Mouse (Mus musculus) thymus, adult 2 months (tissue): Measurements from ENCODE around the gene Cbfa2t2. TPM values are rescaled to one million over a fixed set of nuclear protein-coding genes. Genes with fewer than 3 reads are reported as not detected.

Source experiments
- DNase-seq: peaks from one replicate; pipeline ENCODE4 v3.0.0; 2021
- H3K27ac ChIP-seq: fragments of 200-500 bp; 2 replicates; pipeline ENCODE4 v1.5.1; 2012; ENCODE audit warnings: low read length, control low read depth; ENCODE audit not compliant: control insufficient read depth, insufficient read depth
- H3K27me3 ChIP-seq: fragments of 200-500 bp; 2 replicates; pipeline ENCODE4 v1.6.1; 2012; ENCODE audit warnings: mild to moderate bottlenecking, low read length, moderate library complexity, mixed read lengths; ENCODE audit not compliant: control insufficient read depth, insufficient read depth
- H3K36me3 ChIP-seq: fragments of 200-500 bp; 2 replicates; pipeline ENCODE4 v1.6.1; 2012; ENCODE audit warnings: mild to moderate bottlenecking, low read length, moderate library complexity; ENCODE audit not compliant: control insufficient read depth, insufficient read depth
- H3K4me1 ChIP-seq: fragments of 200-500 bp; replicated peaks from 2 replicates; pipeline ENCODE4 v1.6.1; 2012; ENCODE audit warnings: low read length; ENCODE audit not compliant: control insufficient read depth, insufficient read depth
- H3K4me3 ChIP-seq: fragments of 200-500 bp; 2 replicates; pipeline ENCODE4 v1.5.1; 2012; ENCODE audit warnings: mild to moderate bottlenecking, low read length, control low read depth, moderate library complexity; ENCODE audit not compliant: control insufficient read depth, insufficient read depth
- CTCF ChIP-seq: fragments of 200-500 bp; IDR thresholded peaks from 2 replicates; pipeline ENCODE4 v1.5.1; 2012; ENCODE audit warnings: mild to moderate bottlenecking, control low read depth, low read length, moderate library complexity, borderline replicate concordance; ENCODE audit not compliant: control insufficient read depth, poor library complexity, insufficient read depth; ENCODE audit errors: extremely low read depth
- POLR2A ChIP-seq: fragments of 200-500 bp; IDR thresholded peaks from 2 replicates; pipeline ENCODE4 v1.6.1; 2012; ENCODE audit warnings: mild to moderate bottlenecking, low read length, control low read depth, moderate library complexity; ENCODE audit not compliant: control insufficient read depth, poor library complexity, insufficient read depth; ENCODE audit errors: extremely low read depth
- WGBS: fragments of 180-500 bp; shearing (Covaris S2); methylation state at CpG from one replicate; pipeline ENCODE4 v1.1.7; 2018; 5-methylcytosine and 5-hydroxymethylcytosine counted together
- polyA plus RNA-seq: library from polyadenylated mRNA; depleted of rRNA; stranded (reverse); fragments of >200 nt; gene quantifications from 2 replicates; pipeline ENCODE4 v1.2.3, GENCODE M21; 2012

Cbfa2t2 gene
- polyA plus RNA-seq, 1 experiment = 27.6 TPM

DNA sequence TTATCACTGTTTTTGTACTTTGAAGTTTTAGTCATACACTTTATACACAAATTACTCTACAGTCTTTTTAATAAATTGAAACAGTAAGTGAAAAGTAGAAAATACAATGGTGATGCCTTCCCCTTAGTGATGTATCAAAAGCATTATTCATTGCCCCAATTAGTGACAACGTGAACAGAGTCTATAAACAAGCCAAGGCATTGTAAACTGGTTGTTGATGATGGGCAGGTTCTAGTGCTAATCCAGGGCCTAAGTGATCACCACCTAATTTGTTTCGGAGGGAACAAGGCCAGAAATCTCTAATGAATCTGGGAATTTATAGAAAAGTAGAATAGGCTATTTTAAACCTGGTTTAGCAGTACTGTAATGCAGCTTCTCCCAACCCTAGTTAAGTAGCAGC, 70.8 kb downstream of the Cbfa2t2 start:
- TF ChIP-seq CTCF (no peak), POLR2A (no peak)
- no peak overlapping the region for H3K27ac ChIP-seq
- H3K36me3 ChIP-seq = peaks cover 25% of the 10 kb centered on the region; the same call in 1 of the 2 replicates
- no peak for DNase-seq
- 96% methylated on average over 2 of the region's 2 CpGs for WGBS
- no peaks in the 10 kb centered on the region for H3K4me1 ChIP-seq
- no peaks in the 10 kb centered on the region for H3K27me3 ChIP-seq
- H3K4me3 ChIP-seq = no peak overlapping the region

DNA sequence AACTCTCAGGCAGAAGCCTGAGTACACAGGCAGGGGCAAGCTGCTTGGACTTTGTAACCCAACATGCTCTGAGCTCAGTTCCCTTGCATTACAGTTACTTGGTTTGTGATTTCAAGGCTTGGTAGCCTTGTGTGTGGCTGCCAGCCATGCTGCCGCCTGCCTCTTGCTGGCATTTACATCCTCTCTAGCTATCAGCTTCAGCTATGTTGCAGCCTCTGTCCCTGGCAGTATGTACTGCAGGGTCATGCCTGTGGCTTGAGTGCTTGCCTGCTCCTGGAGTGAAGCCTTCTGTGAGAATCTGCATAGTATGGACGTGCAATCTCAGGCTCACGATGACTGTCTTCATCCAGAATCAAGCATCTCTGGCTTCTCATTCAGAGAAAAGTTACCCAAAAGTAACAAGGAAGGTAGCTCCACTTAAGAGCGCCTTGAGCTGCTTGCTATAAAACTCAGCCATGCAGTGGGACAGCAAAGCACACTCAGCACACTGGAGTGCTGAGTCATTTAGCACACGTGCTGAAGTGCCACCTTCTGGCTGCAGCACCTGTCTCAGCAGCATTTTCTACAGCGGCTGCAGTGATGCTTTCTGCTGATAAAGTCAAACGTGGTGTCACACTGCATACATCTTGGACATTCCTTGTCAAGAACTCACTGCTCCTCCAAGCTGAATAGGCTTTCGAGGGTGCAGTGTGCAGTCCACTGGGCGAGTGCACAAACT, 71.4 kb downstream of the Cbfa2t2 start:
- Histone ChIP-seq H3K27me3 (no peaks in the 10 kb centered on the region), H3K4me3 (no peak overlapping the region), H3K36me3 (peaks cover 25% of the 10 kb centered on the region; the same call in 1 of the 2 replicates), H3K27ac (no peak overlapping the region), H3K4me1 (no peaks in the 10 kb centered on the region)
- WGBS = 72% methylated on average over 9 of the region's 9 CpGs
- no peak for TF ChIP-seq CTCF
- no peak for TF ChIP-seq POLR2A
- DNase-seq = peak; percentile 6

DNA sequence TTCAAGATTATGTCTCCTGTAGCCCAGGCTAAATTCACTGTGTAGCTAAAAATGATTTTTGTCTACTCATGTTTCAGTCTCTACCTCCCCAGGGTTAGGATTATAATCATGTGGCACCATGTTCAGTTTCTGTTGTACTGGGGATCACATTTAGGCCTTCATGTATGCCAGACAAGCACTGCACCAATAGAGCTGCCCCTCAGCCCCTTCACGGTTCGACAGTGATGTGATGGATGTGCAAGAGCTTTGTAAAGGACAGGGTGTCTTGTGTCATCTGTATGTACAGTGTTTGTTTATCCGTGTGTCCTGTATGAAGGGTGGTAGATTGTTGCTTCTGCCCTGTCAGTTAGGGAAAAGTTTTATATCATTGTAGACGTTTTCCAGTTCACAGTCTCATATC, 72.2 kb downstream of the Cbfa2t2 start:
- H3K27ac ChIP-seq = no peak overlapping the region
- DNase-seq = no peak
- TF ChIP-seq POLR2A = no peak
- no peak overlapping the region for H3K4me3 ChIP-seq
- H3K36me3 ChIP-seq = peaks cover 25% of the 10 kb centered on the region; the same call in 1 of the 2 replicates
- H3K27me3 ChIP-seq = no peaks in the 10 kb centered on the region
- 94% methylated on average over 4 of the region's 4 CpGs for WGBS
- H3K4me1 ChIP-seq = no peaks in the 10 kb centered on the region

DNA sequence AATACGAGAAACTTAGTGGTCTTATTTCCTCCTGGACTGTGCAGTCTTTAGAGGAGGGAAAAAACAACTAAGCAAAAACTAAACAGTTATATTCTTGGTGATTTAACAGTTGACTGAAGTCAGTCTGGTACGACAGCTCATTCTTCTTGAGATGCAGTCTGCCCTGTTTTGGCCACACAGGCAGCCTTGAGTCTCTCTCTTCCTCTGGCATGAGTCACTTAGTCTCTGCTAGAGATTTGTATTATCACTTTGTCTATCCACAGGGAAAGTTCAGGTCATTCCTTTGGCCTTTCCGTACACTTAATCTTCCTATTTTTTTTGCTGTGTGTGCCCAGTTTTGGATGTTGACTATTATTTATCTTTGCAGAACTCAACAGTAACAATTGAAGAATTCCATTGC, 73.9 kb downstream of the Cbfa2t2 start:
- DNase-seq = no peak
- 96% methylated on average over 3 of the region's 3 CpGs for WGBS
- Histone ChIP-seq H3K4me1 (no peaks in the 10 kb centered on the region), H3K27ac (no peak overlapping the region), H3K36me3 (peaks cover 18% of the 10 kb centered on the region; the same call in 1 of the 2 replicates), H3K27me3 (no peaks in the 10 kb centered on the region), H3K4me3 (no peak overlapping the region)
- TF ChIP-seq POLR2A (no peak), CTCF (no peak)

DNA sequence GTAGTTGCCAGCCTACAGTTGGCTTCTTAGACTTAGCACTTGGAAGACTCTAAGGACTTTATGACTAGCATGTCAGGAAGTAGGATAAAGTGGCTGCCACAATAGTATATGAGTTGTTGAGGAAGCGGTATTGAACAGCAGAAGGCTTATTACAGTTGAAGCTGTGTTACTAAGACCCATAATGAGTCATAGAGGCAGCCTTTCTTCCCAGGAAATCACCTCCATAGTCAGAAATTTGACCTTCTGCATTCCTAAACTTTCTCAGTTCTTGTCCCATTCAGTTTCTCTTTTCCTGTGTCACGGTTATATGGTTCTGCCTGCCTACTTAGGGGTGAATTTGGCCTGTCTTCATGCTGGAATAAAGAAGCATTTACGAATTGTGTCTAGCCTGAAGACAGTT, 80.7 kb downstream of the Cbfa2t2 start:
- Histone ChIP-seq H3K4me1 (no peaks in the 10 kb centered on the region), H3K36me3 (peaks cover 15% of the 10 kb centered on the region; the same call in 1 of the 2 replicates), H3K4me3 (no peak overlapping the region), H3K27ac (no peak overlapping the region), H3K27me3 (no peaks in the 10 kb centered on the region)
- 96% methylated on average over 3 of the region's 3 CpGs for WGBS
- DNase-seq = no peak
- no peak for TF ChIP-seq CTCF
- no peak for TF ChIP-seq POLR2A

DNA sequence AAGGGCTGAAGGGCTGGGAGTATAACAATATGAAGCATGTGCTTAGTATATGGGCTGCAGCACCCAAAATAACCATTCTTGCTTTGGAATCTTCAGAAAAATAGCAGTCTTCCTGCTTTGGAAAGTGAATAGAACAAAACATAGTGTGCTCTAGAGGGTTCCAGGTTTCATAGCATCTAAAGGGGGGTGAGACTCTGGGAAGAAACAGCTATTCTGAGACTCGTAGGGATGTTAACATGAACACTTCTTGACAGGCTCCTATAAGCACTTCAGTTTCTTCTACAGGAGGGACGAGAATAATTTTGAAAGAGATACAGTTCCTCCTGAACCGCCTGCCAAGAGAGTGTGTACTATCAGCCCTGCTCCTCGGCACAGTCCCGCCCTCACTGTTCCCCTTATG, 81.1 kb downstream of the Cbfa2t2 start:
- Histone ChIP-seq H3K36me3 (peaks cover 15% of the 10 kb centered on the region; the same call in 1 of the 2 replicates), H3K27ac (no peak overlapping the region), H3K27me3 (no peaks in the 10 kb centered on the region), H3K4me3 (no peak overlapping the region), H3K4me1 (no peaks in the 10 kb centered on the region)
- WGBS = 94% methylated on average over 5 of the region's 5 CpGs
- TF ChIP-seq POLR2A = no peak
- no peak for TF ChIP-seq CTCF
- no peak for DNase-seq

DNA sequence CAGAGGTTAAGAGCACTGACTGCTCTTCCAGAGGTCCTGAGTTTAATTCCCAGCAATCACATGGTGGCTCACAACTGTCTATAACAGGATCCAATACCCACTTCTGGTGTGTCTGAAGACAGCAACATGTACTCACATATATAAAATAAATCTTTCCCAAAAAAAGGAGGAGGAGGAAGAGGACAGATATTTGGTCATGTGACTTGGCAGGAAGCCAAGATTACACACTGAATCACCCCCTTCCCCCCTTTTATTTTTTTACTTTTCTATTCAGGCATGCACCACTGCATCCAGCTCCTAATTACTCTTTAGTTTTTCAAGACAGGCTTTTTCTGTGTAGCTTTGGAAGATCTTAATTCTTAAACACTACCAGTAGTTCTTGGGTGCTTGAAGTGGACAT, 85.2 kb downstream of the Cbfa2t2 start:
- Histone ChIP-seq H3K36me3 (peaks cover 41% of the 10 kb centered on the region), H3K27me3 (no peaks in the 10 kb centered on the region), H3K27ac (no peak overlapping the region), H3K4me1 (no peaks in the 10 kb centered on the region), H3K4me3 (no peak overlapping the region)
- TF ChIP-seq POLR2A (no peak), CTCF (no peak)
- DNase-seq = no peak
